Mouse (Mus musculus): ENCODE measurements at regions not wholly inside any gene's neighbourhood (a gene's known extent, or its start where the extent isn't known, plus 50 kb on each side); places are given as distances from the start of the nearest gene placed in this dataset.

- WGBS: 85% methylated on average over 7 of the region's 7 CpGs
- Histone ChIP-seq H3K4me2 (ENCODE audit: low read length) (no peak overlapping the region), H3K9me3 (ENCODE audit: control insufficient read depth, low read length) (no peaks in the 10 kb centered on the region), H3K4me3 (ENCODE audit: low read length) (no peak overlapping the region), H3K4me1 (ENCODE audit: control insufficient read depth, insufficient read depth, low read depth, low read length) (no peaks in the 10 kb centered on the region), H3K27ac (ENCODE audit: low read depth, low read length) (no peak overlapping the region), H3K36me3 (ENCODE audit: control insufficient read depth, insufficient read depth, low read length) (no peaks in the 10 kb centered on the region), H3K27me3 (replicated peaks; ENCODE audit: control insufficient read depth, insufficient read depth, low read length) (no peaks in the 10 kb centered on the region), H3K9ac (ENCODE audit: low read depth, low read length) (no peak overlapping the region)
- ATAC-seq: no peak
These were observed 88.1 kb downstream of the Lrrc30 start for GRCm38 (mm10) chr17:67544410-67544809.

- H3K27ac ChIP-seq (ENCODE audit: low read depth, low read length): no peak overlapping the region
- H3K9me3 ChIP-seq (ENCODE audit: control insufficient read depth, low read length): no peaks in the 10 kb centered on the region
- no peaks in the 10 kb centered on the region for H3K4me1 ChIP-seq (ENCODE audit: control insufficient read depth, insufficient read depth, low read depth, low read length)
- H3K4me3 ChIP-seq (ENCODE audit: low read length): no peak overlapping the region
- no peak overlapping the region for H3K9ac ChIP-seq (ENCODE audit: low read depth, low read length)
- no peaks in the 10 kb centered on the region for H3K36me3 ChIP-seq (ENCODE audit: control insufficient read depth, insufficient read depth, low read length)
- no peak for ATAC-seq
- H3K4me2 ChIP-seq (ENCODE audit: low read length): no peak overlapping the region
- no peaks in the 10 kb centered on the region for H3K27me3 ChIP-seq (replicated peaks; ENCODE audit: control insufficient read depth, insufficient read depth, low read length)
These were observed 100.2 kb downstream of the Lrrc30 start for GRCm38 (mm10) chr17:67532331-67532730.

GRCm38 (mm10) chr17:67520848-67521411, 111.6 kb downstream of the Lrrc30 start:
- H3K9ac ChIP-seq (ENCODE audit: low read depth, low read length): no peak overlapping the region
- no peak for ATAC-seq

GRCm38 (mm10) chr17:67515601-67516147, 116.8 kb downstream of the Lrrc30 start:
- Histone ChIP-seq H3K4me1 (ENCODE audit: control insufficient read depth, insufficient read depth, low read depth, low read length) (no peaks in the 10 kb centered on the region), H3K4me3 (ENCODE audit: low read length) (no peak overlapping the region), H3K9me3 (ENCODE audit: control insufficient read depth, low read length) (no peaks in the 10 kb centered on the region), H3K4me2 (ENCODE audit: low read length) (no peak overlapping the region), H3K36me3 (ENCODE audit: control insufficient read depth, insufficient read depth, low read length) (no peaks in the 10 kb centered on the region), H3K27ac (ENCODE audit: low read depth, low read length) (no peak overlapping the region), H3K27me3 (replicated peaks; ENCODE audit: control insufficient read depth, insufficient read depth, low read length) (no peaks in the 10 kb centered on the region), H3K9ac (ENCODE audit: low read depth, low read length) (no peak overlapping the region)
- WGBS: 69% methylated on average over 7 of the region's 7 CpGs
- no peak for ATAC-seq

More at GRCm38 (mm10) chr17:67520848-67521411, 111.6 kb downstream of the Lrrc30 start:
- no peak overlapping the region for H3K4me3 ChIP-seq (ENCODE audit: low read length)
- no peaks in the 10 kb centered on the region for H3K27me3 ChIP-seq (replicated peaks; ENCODE audit: control insufficient read depth, insufficient read depth, low read length)
- H3K9me3 ChIP-seq (ENCODE audit: control insufficient read depth, low read length): peaks cover 3% of the 10 kb centered on the region; the same call in 1 of the 2 replicates
- 76% methylated on average over 8 of the region's 8 CpGs for WGBS
- H3K4me2 ChIP-seq (ENCODE audit: low read length): no peak overlapping the region
- H3K27ac ChIP-seq (ENCODE audit: low read depth, low read length): no peak overlapping the region
- H3K36me3 ChIP-seq (ENCODE audit: control insufficient read depth, insufficient read depth, low read length): no peaks in the 10 kb centered on the region
- H3K4me1 ChIP-seq (ENCODE audit: control insufficient read depth, insufficient read depth, low read depth, low read length): 0 out of 2 replicates have a peak, but pooled peaks cover 2% of the 10 kb centered on the region

- H3K9me3 ChIP-seq (ENCODE audit: control insufficient read depth, low read length): no peaks in the 10 kb centered on the region
- no peak overlapping the region for H3K27ac ChIP-seq (ENCODE audit: low read depth, low read length)
- no peak overlapping the region for H3K4me2 ChIP-seq (ENCODE audit: low read length)
- no peak overlapping the region for H3K4me3 ChIP-seq (ENCODE audit: low read length)
- ATAC-seq: no peak
- WGBS: 76% methylated on average over 9 of the region's 9 CpGs
- no peaks in the 10 kb centered on the region for H3K4me1 ChIP-seq (ENCODE audit: control insufficient read depth, insufficient read depth, low read depth, low read length)
- H3K27me3 ChIP-seq (replicated peaks; ENCODE audit: control insufficient read depth, insufficient read depth, low read length): no peaks in the 10 kb centered on the region
- no peak overlapping the region for H3K9ac ChIP-seq (ENCODE audit: low read depth, low read length)
- H3K36me3 ChIP-seq (ENCODE audit: control insufficient read depth, insufficient read depth, low read length): no peaks in the 10 kb centered on the region
These were observed 117.9 kb downstream of the Lrrc30 start for GRCm38 (mm10) chr17:67514387-67515241.

- Histone ChIP-seq H3K27me3 (replicated peaks; ENCODE audit: control insufficient read depth, insufficient read depth, low read length) (no peaks in the 10 kb centered on the region), H3K4me2 (ENCODE audit: low read length) (no peak overlapping the region), H3K4me3 (ENCODE audit: low read length) (no peak overlapping the region), H3K9ac (ENCODE audit: low read depth, low read length) (no peak overlapping the region), H3K27ac (ENCODE audit: low read depth, low read length) (peak overlapping the region; percentile 56), H3K36me3 (ENCODE audit: control insufficient read depth, insufficient read depth, low read length) (no peaks in the 10 kb centered on the region), H3K9me3 (ENCODE audit: control insufficient read depth, low read length) (no peaks in the 10 kb centered on the region), H3K4me1 (ENCODE audit: control insufficient read depth, insufficient read depth, low read depth, low read length) (no peaks in the 10 kb centered on the region)
- WGBS: 75% methylated on average over 6 of the region's 6 CpGs
- 0 out of 2 replicates have a peak, but pooled peaks have one; percentile 34 for ATAC-seq
These were observed 119.6 kb downstream of the Lrrc30 start for GRCm38 (mm10) chr17:67512699-67513450.

- no peak for ATAC-seq
- Histone ChIP-seq H3K4me1 (ENCODE audit: control insufficient read depth, insufficient read depth, low read depth, low read length) (no peaks in the 10 kb centered on the region), H3K27ac (ENCODE audit: low read depth, low read length) (no peak overlapping the region), H3K9ac (ENCODE audit: low read depth, low read length) (no peak overlapping the region), H3K4me2 (ENCODE audit: low read length) (no peak overlapping the region), H3K4me3 (ENCODE audit: low read length) (no peak overlapping the region), H3K36me3 (ENCODE audit: control insufficient read depth, insufficient read depth, low read length) (no peaks in the 10 kb centered on the region), H3K27me3 (replicated peaks; ENCODE audit: control insufficient read depth, insufficient read depth, low read length) (no peaks in the 10 kb centered on the region), H3K9me3 (ENCODE audit: control insufficient read depth, low read length) (no peaks in the 10 kb centered on the region)
- WGBS: 80% methylated on average over 6 of the region's 6 CpGs
These were observed 120.5 kb downstream of the Lrrc30 start for GRCm38 (mm10) chr17:67512008-67512407.

GRCm38 (mm10) chr17:67509921-67510320, 122.6 kb downstream of the Lrrc30 start:
- no peak overlapping the region for H3K4me2 ChIP-seq (ENCODE audit: low read length)
- no peak overlapping the region for H3K4me3 ChIP-seq (ENCODE audit: low read length)
- H3K27ac ChIP-seq (ENCODE audit: low read depth, low read length): no peak overlapping the region
- no peaks in the 10 kb centered on the region for H3K27me3 ChIP-seq (replicated peaks; ENCODE audit: control insufficient read depth, insufficient read depth, low read length)
- H3K9me3 ChIP-seq (ENCODE audit: control insufficient read depth, low read length): no peaks in the 10 kb centered on the region
- no peak for ATAC-seq
- WGBS: 87% methylated on average over 9 of the region's 9 CpGs
- no peak overlapping the region for H3K9ac ChIP-seq (ENCODE audit: low read depth, low read length)
- H3K36me3 ChIP-seq (ENCODE audit: control insufficient read depth, insufficient read depth, low read length): no peaks in the 10 kb centered on the region
- H3K4me1 ChIP-seq (ENCODE audit: control insufficient read depth, insufficient read depth, low read depth, low read length): no peaks in the 10 kb centered on the region
